Mouse (Mus musculus) hindbrain, embryonic 15.5 days (tissue): ENCODE data around the gene Stard10. TPM values are rescaled to one million over a fixed set of nuclear protein-coding genes. Genes with fewer than 3 reads are reported as not detected.

Experiments used
- ATAC-seq: fragments of 200-750 bp; cut with Nextera tagmentation; 2 replicates; pipeline ENCODE4 v1.8.0; 2017; ENCODE audit warnings: low read depth, moderate number of reproducible peaks, moderate TSS enrichment; ENCODE audit not compliant: low FRiP score
- H3K27ac ChIP-seq: fragments of 300-500 bp; sonication (generic); replicated peaks from 2 replicates; pipeline ENCODE4 v1.5.1; 2015; ENCODE audit warnings: mild to moderate bottlenecking, inconsistent platforms
- H3K27me3 ChIP-seq: fragments of 300-500 bp; sonication (generic); 2 replicates; pipeline ENCODE4 v1.6.1; 2015; ENCODE audit warnings: control low read depth, inconsistent platforms
- H3K36me3 ChIP-seq: fragments of 300-500 bp; sonication (generic); 2 replicates; pipeline ENCODE4 v1.6.1; 2015; ENCODE audit warnings: control low read depth, inconsistent platforms
- H3K4me1 ChIP-seq: fragments of 300-500 bp; sonication (generic); replicated peaks from 2 replicates; pipeline ENCODE4 v1.6.1; 2015; ENCODE audit warnings: control low read depth, inconsistent platforms
- H3K4me2 ChIP-seq: fragments of 300-500 bp; sonication (generic); 2 replicates; pipeline ENCODE4 v1.6.1; 2015; ENCODE audit warnings: moderate library complexity, mild to moderate bottlenecking, inconsistent platforms
- H3K4me3 ChIP-seq: fragments of 300-500 bp; sonication (generic); 2 replicates; pipeline ENCODE4 v1.5.1; 2015; ENCODE audit warnings: mild to moderate bottlenecking, inconsistent platforms
- H3K9ac ChIP-seq: fragments of 300-500 bp; sonication (generic); 2 replicates; pipeline ENCODE4 v1.6.1; 2015; ENCODE audit warnings: inconsistent platforms
- H3K9me3 ChIP-seq: fragments of 300-500 bp; sonication (generic); 2 replicates; pipeline ENCODE4 v1.6.1; 2016; ENCODE audit warnings: control low read depth, inconsistent platforms
- WGBS: fragments of 180-500 bp; shearing (Covaris S2); methylation state at CpG from one replicate; pipeline ENCODE4 v1.1.7; 2015; 5-methylcytosine and 5-hydroxymethylcytosine counted together
- polyA plus RNA-seq: library from polyadenylated mRNA; unstranded; fragments of >200 nt; fragmentation: Nextera tagmentation; extraction: Ambion mirVana; gene quantifications from 2 replicates; pipeline ENCODE4 v1.2.1, GENCODE M21; 2015

Gene Stard10
- polyA plus RNA-seq, 1 experiment from 2014 or later, result 11.8 TPM

DNA sequence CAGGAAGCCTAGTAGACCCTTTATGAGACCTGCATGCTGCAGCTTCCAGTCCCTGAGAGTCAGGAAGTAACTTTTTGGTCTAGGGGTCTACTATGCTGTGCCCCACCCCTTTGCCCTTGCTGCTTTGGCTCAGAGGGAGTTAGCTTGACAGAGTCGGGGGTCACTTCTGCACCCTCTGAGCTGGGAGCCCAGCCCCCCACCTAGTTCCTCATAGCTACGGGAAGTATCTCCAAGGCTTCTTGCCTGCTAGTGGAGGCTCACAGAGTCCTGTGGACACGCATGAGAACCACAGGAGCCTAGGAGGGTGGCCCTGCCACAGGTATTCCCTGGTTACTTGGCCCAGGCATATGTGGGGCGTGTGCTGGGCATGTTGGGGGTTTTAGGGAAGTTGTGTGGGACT lies 44.1 kb downstream of the Stard10 start:
- Histone ChIP-seq H3K4me2 (no peak overlapping the region), H3K4me1 (0 out of 2 replicates have a peak, but pooled peaks cover 3% of the 10 kb centered on the region), H3K36me3 (no peaks in the 10 kb centered on the region), H3K9me3 (no peaks in the 10 kb centered on the region), H3K27ac (no peak overlapping the region), H3K9ac (no peak overlapping the region), H3K4me3 (no peak overlapping the region), H3K27me3 (no peaks in the 10 kb centered on the region)
- WGBS, result 87% methylated on average over 4 of the region's 4 CpGs
- no peak for ATAC-seq

- no peaks in the 10 kb centered on the region for H3K27me3 ChIP-seq
- no peak overlapping the region for H3K4me3 ChIP-seq
- H3K4me2 ChIP-seq, result no peak overlapping the region
- H3K9me3 ChIP-seq, result no peaks in the 10 kb centered on the region
- 69% methylated on average over 4 of the region's 4 CpGs for WGBS
- 0 out of 2 replicates have a peak, but pooled peaks cover 3% of the 10 kb centered on the region for H3K4me1 ChIP-seq
- H3K9ac ChIP-seq, result no peak overlapping the region
- H3K36me3 ChIP-seq, result no peaks in the 10 kb centered on the region
- no peak overlapping the region for H3K27ac ChIP-seq
- ATAC-seq, result no peak
Measured at GRCm38 (mm10) chr7:101361767-101362166, 44.9 kb downstream of the Stard10 start.

DNA sequence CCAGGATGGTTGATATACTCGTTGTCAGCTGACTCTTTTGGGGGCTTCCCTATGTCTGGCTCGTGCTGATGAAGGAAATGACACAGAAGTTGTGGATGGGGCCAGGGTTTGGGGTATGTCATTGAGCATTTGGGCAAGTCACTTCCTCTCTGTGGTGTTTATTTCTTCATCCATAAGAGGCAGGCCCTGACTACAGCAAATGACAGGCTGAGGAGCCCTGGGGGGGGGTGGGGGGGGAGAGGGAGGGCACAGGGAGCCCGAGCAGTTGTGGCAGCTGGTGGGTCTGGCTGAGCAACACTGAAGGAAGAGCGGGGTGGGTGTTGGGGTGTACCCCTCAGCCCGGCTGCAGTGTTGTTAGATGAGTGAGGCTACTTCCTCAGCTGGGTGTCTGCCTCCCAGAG lies 45.9 kb downstream of the Stard10 start:
- no peak overlapping the region for H3K9ac ChIP-seq
- H3K36me3 ChIP-seq, result no peaks in the 10 kb centered on the region
- H3K4me1 ChIP-seq, result no peaks in the 10 kb centered on the region
- ATAC-seq, result no peak
- H3K9me3 ChIP-seq, result no peaks in the 10 kb centered on the region
- H3K4me2 ChIP-seq, result no peak overlapping the region
- no peak overlapping the region for H3K27ac ChIP-seq
- H3K27me3 ChIP-seq, result no peaks in the 10 kb centered on the region
- WGBS, result 69% methylated on average over 5 of the region's 5 CpGs
- H3K4me3 ChIP-seq, result no peak overlapping the region

- no peaks in the 10 kb centered on the region for H3K9me3 ChIP-seq
- H3K4me2 ChIP-seq, result no peak overlapping the region
- no peak overlapping the region for H3K27ac ChIP-seq
- no peak for ATAC-seq
- no peaks in the 10 kb centered on the region for H3K36me3 ChIP-seq
- no peak overlapping the region for H3K4me3 ChIP-seq
- 86% methylated on average over 5 of the region's 5 CpGs for WGBS
- no peak overlapping the region for H3K9ac ChIP-seq
- no peaks in the 10 kb centered on the region for H3K27me3 ChIP-seq
- no peaks in the 10 kb centered on the region for H3K4me1 ChIP-seq
Measured at GRCm38 (mm10) chr7:101363914-101364313, 47.0 kb downstream of the Stard10 start.

DNA sequence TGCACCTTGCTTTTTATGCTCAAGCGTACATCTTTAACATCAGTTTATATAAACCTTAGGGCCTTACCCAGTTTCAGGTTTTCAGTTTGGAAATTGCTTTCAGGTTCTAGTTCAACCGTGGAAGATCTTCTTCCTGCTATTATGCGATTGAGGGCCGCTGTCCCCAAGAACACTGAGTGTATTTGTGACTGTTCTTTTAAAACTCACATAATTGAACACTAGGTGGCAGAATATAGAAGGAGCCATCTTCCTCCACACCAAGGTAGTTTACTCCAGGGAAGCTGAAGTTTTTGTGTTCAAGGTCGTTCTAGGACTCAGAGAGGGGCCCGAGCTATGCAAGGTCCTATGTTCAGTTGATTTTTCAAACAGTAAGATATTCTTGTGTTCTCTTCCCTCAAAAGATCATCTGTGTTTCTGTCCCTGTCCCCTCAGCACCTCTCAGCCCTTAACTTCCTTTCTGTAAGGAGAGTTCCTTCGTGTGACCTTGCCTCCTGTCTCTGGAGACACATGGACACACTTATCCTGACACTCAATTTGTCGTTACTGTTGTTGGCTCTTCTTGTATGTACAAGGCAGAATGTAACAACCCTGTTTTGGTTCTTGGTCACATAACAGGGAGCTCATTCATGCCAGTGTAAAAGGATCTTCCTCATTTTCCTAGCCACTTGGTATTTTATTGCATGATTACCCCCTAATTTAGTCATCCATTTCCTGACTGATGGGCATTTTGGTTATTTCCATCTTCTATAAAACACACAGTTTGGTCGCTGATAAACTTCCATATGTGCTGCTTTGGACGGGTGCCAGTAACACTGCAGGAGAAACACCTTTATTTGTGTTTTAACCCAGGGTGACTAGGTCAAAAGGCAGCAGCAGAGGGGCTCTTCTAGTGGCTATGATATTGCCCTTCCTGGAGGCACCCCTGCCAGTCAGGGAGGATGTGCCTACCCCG lies 51.3 kb downstream of the Stard10 start:
- Histone ChIP-seq H3K9me3 (no peaks in the 10 kb centered on the region), H3K4me2 (no peak overlapping the region), H3K9ac (no peak overlapping the region), H3K36me3 (no peaks in the 10 kb centered on the region), H3K4me1 (no peaks in the 10 kb centered on the region), H3K4me3 (no peak overlapping the region), H3K27me3 (no peaks in the 10 kb centered on the region), H3K27ac (no peak overlapping the region)
- WGBS, result 62% methylated on average over 11 of the region's 11 CpGs
- no peak for ATAC-seq

GRCm38 (mm10) chr7:101369666-101370065 lies 52.8 kb downstream of the Stard10 start:
- no peak overlapping the region for H3K27ac ChIP-seq
- no peaks in the 10 kb centered on the region for H3K9me3 ChIP-seq
- H3K4me1 ChIP-seq, result no peaks in the 10 kb centered on the region
- no peak overlapping the region for H3K9ac ChIP-seq
- no peak overlapping the region for H3K4me3 ChIP-seq
- H3K4me2 ChIP-seq, result no peak overlapping the region
- H3K27me3 ChIP-seq, result no peaks in the 10 kb centered on the region
- no peak for ATAC-seq
- no peaks in the 10 kb centered on the region for H3K36me3 ChIP-seq
- WGBS, result 85% methylated on average over 7 of the region's 7 CpGs

- Histone ChIP-seq H3K4me2 (no peak overlapping the region), H3K27ac (no peak overlapping the region), H3K4me3 (no peak overlapping the region), H3K27me3 (no peaks in the 10 kb centered on the region), H3K4me1 (peaks cover 8% of the 10 kb centered on the region; the same call in 1 of the 2 replicates), H3K9me3 (no peaks in the 10 kb centered on the region), H3K9ac (no peak overlapping the region), H3K36me3 (no peaks in the 10 kb centered on the region)
- WGBS, result 85% methylated on average over 26 of the region's 26 CpGs
- no peak for ATAC-seq
Measured at GRCm38 (mm10) chr7:101373082-101373481, 56.2 kb downstream of the Stard10 start.

DNA sequence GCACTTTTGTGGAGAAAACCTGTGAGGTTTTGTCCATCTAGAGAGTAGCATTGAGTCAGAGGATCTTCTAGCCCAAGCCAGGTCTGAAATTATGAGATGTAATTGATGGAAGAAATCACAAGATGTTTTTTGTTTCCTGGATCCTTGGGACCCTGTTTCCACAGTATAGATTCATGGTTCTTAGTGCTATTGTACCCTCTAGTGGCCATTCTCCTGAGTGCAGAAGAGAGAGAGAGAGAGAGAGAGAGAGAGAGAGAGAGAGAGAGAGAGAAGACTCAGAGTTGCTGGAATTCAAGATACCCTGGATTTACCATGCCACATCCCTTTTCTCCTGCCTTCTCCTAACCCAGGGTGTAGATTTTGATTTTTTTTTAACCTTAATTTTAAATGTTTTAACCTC lies 57.3 kb downstream of the Stard10 start:
- no peak overlapping the region for H3K9ac ChIP-seq
- H3K4me3 ChIP-seq, result no peak overlapping the region
- no peaks in the 10 kb centered on the region for H3K9me3 ChIP-seq
- no peaks in the 10 kb centered on the region for H3K27me3 ChIP-seq
- H3K4me1 ChIP-seq, result peaks cover 8% of the 10 kb centered on the region; the same call in 1 of the 2 replicates
- no peak overlapping the region for H3K27ac ChIP-seq
- no peaks in the 10 kb centered on the region for H3K36me3 ChIP-seq
- H3K4me2 ChIP-seq, result no peak overlapping the region
- ATAC-seq, result peak; percentile 72; the same call in 1 of the 2 replicates

DNA sequence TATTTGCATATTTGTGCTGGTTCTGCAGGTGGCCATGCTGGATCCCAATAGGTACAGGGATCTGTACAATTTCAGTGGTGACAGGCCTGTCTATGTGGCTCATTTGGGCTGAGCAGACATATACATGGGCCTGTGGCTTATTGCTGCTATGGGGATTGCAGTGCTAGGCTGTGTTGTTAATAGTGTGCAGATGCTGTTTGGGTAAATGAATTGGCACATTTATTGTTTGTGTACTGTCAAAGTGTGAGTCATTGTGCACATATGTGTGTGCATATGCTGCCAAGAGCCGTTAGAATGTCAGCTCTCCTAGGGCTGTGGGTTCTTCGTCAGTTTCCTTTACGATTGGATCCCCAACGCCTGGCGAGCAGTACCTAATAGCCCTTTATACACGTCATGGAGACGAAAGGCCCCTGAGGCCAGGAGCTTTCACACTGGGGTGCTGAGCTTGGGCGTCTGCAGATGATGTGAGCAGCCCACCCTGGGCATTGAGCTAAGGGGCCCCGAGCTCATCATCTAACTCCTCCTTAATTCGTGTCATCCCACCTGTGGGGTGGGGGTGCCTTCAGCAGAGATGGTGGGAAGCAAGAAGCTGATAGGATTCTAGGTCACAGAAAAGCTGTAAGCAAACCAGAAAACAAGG lies 59.9 kb downstream of the Stard10 start:
- Histone ChIP-seq H3K27ac (no peak overlapping the region), H3K9me3 (no peaks in the 10 kb centered on the region), H3K4me3 (no peak overlapping the region), H3K4me2 (no peak overlapping the region), H3K27me3 (no peaks in the 10 kb centered on the region), H3K36me3 (no peaks in the 10 kb centered on the region), H3K4me1 (peaks cover 8% of the 10 kb centered on the region; the same call in 1 of the 2 replicates), H3K9ac (no peak overlapping the region)
- ATAC-seq, result no peak; the same call in 1 of the 2 replicates
- WGBS, result 56% methylated on average over 10 of the region's 10 CpGs

GRCm38 (mm10) chr7:101377741-101378262 lies 60.9 kb downstream of the Stard10 start:
- Histone ChIP-seq H3K36me3 (no peaks in the 10 kb centered on the region), H3K4me2 (0 out of 2 replicates have a peak overlapping the region, but pooled peaks have one; percentile 9), H3K4me3 (no peak overlapping the region), H3K9ac (no peak overlapping the region), H3K27me3 (no peaks in the 10 kb centered on the region), H3K9me3 (no peaks in the 10 kb centered on the region), H3K27ac (peak overlapping the region; percentile 3; the same call in 1 of the 2 replicates), H3K4me1 (peaks cover 8% of the 10 kb centered on the region; the same call in 1 of the 2 replicates)
- WGBS, result 42% methylated on average over 7 of the region's 7 CpGs
- ATAC-seq, result no peak

GRCm38 (mm10) chr7:101378285-101378684 lies 61.4 kb downstream of the Stard10 start:
- H3K4me3 ChIP-seq, result no peak overlapping the region
- ATAC-seq, result no peak
- no peak overlapping the region for H3K9ac ChIP-seq
- peaks cover 8% of the 10 kb centered on the region; the same call in 1 of the 2 replicates for H3K4me1 ChIP-seq
- H3K27me3 ChIP-seq, result no peaks in the 10 kb centered on the region
- H3K36me3 ChIP-seq, result no peaks in the 10 kb centered on the region
- 0 out of 2 replicates have a peak overlapping the region, but pooled peaks have one; percentile 2 for H3K4me2 ChIP-seq
- no peaks in the 10 kb centered on the region for H3K9me3 ChIP-seq
- 69% methylated on average over 3 of the region's 3 CpGs for WGBS
- H3K27ac ChIP-seq, result no peak overlapping the region; the same call in 1 of the 2 replicates
